ENCODE assay signal across 9 mouse cellular contexts in genomic region chr7:43928521-43928920, GRCm38 (mm10). TPM values are rescaled to one million over a fixed set of nuclear protein-coding genes. Genes with fewer than 3 reads are reported as not detected.
DNase-seq lines count a peak whose midpoint lies in the region; ATAC-seq and TF ChIP-seq lines count a peak whose summit lies in the region.
"Had no signal": no experiment of that assay in that cellular context is flagged by ENCODE, and none has a peak within 500 bp of the region (broad histone marks: within the 10 kb centered on the region; RNA-seq: fewer than 3 reads in every experiment).

No protein-coding gene starts in this region.

- intact Hi-C loops in heart, postnatal 10 days (cut with DNase I): no loop called here

- no peak overlapping the region for H3K4me3 ChIP-seq in layer of hippocampus, adult 2 months
- H3K4me3 ChIP-seq in limb, embryonic 14.5 days (replicated peaks; ENCODE audit: low read length): no peak overlapping the region
- H3K4me3 ChIP-seq: embryonic facial prominence, embryonic 13.5 days had no signal

- no peaks in the 10 kb centered on the region for H3K9me3 ChIP-seq in limb, embryonic 14.5 days (ENCODE audit: control insufficient read depth, low read length)
- H3K9me3 ChIP-seq: embryonic facial prominence, embryonic 13.5 days had no signal

- no peak for TF ChIP-seq POLR2A in limb, embryonic 14.5 days (IDR thresholded peaks at IDR 0.05; ENCODE audit: borderline replicate concordance, extremely low read depth, insufficient read depth, insufficient read length)

- no peaks in the 10 kb centered on the region for H3K36me3 ChIP-seq in limb, embryonic 14.5 days (ENCODE audit: control insufficient read depth, insufficient read depth, low read length)
- H3K36me3 ChIP-seq: embryonic facial prominence, embryonic 13.5 days had no signal

- H3K4me1 ChIP-seq in limb, embryonic 14.5 days (ENCODE audit: control insufficient read depth, insufficient read depth, low read length): no peaks in the 10 kb centered on the region
- H3K4me1 ChIP-seq: embryonic facial prominence, embryonic 13.5 days had no signal

- peak in 1 of 2 experiments; percentile 22 for DNase-seq in layer of hippocampus, adult 2 months (ENCODE audit: low spot score in 2 of 2)
- DNase-seq in layer of hippocampus, postnatal 36 days: no peak
- peak; percentile 76 for DNase-seq in ES-CJ7 (ENCODE audit: low read depth, low spot score)
- peak; percentile 11 for DNase-seq in c-Kit-positive CD71-positive TER-119-positive erythroid progenitor cells, embryonic 14.5 days (ENCODE audit: low spot score)
- peak; percentile 14 for DNase-seq in limb, embryonic 14.5 days (ENCODE audit: low spot score)
- no peak for DNase-seq in spleen, postnatal 36 days (ENCODE audit: low spot score in 2 of 2)
- no peak for DNase-seq in frontal cortex, postnatal 14 days (ENCODE audit: low spot score in 2 of 2)
- no peak for DNase-seq in heart, postnatal 10 days

- no peak overlapping the region for H3K9ac ChIP-seq in limb, embryonic 14.5 days (ENCODE audit: low read depth, low read length, severe bottlenecking)
- H3K9ac ChIP-seq: embryonic facial prominence, embryonic 13.5 days had no signal

- TF ChIP-seq CTCF in layer of hippocampus, adult 2 months (conservative IDR thresholded peaks at IDR 0.05): peak; percentile 70

- 52% methylated on average over 4 of the region's 4 CpGs for WGBS in limb, embryonic 14.5 days

- H3K27me3 ChIP-seq in limb, embryonic 14.5 days (ENCODE audit: control insufficient read depth, insufficient read depth, low read length): no peaks in the 10 kb centered on the region
- H3K27me3 ChIP-seq: embryonic facial prominence, embryonic 13.5 days had no signal

- H3K27ac ChIP-seq in layer of hippocampus, adult 2 months: no peak overlapping the region
- H3K27ac ChIP-seq in limb, embryonic 14.5 days (replicated peaks; ENCODE audit: low read depth, low read length): no peak overlapping the region
- H3K27ac ChIP-seq: embryonic facial prominence, embryonic 13.5 days had no signal

- no peak for ATAC-seq in limb, embryonic 14.5 days (ENCODE audit: low FRiP score, low read depth)

- no peak overlapping the region for H3K4me2 ChIP-seq in limb, embryonic 14.5 days (replicated peaks; ENCODE audit: low read depth, low read length, severe bottlenecking)
- H3K4me2 ChIP-seq: embryonic facial prominence, embryonic 13.5 days had no signal

RNA-seq across cellular contexts. Expression of gene Klk15, which starts 5.0 kb away (rescaled TPM):
- total RNA-seq in layer of hippocampus, adult 2 months (2021): not detected
- not detected for total RNA-seq in layer of hippocampus, postnatal 36 days (2021)
- not detected in 2 replicates for polyA plus RNA-seq in limb, embryonic 14.5 days (2012; rRNA removed)
- polyA plus RNA-seq in limb, embryonic 14.5 days (2014; fragmentation: Nextera tagmentation; extraction: Ambion mirVana): not detected in 2 replicates
- not detected for total RNA-seq in heart, postnatal 10 days (2021)
- polyA plus RNA-seq: embryonic facial prominence, embryonic 13.5 days had no signal

RNA-seq across cellular contexts. Expression of gene Klk1b8, which starts 21.9 kb away (rescaled TPM):
- not detected for total RNA-seq in layer of hippocampus, adult 2 months (2021)
- not detected for total RNA-seq in layer of hippocampus, postnatal 36 days (2021)
- polyA plus RNA-seq in limb, embryonic 14.5 days (2012; rRNA removed): not detected in 2 replicates
- not detected in 2 replicates for polyA plus RNA-seq in limb, embryonic 14.5 days (2014; fragmentation: Nextera tagmentation; extraction: Ambion mirVana)
- not detected for total RNA-seq in heart, postnatal 10 days (2021)
- polyA plus RNA-seq: embryonic facial prominence, embryonic 13.5 days had no signal

RNA-seq across cellular contexts. Expression of gene Klk1b1, which starts 38.0 kb away (rescaled TPM):
- total RNA-seq in layer of hippocampus, adult 2 months (2021): not detected
- total RNA-seq in layer of hippocampus, postnatal 36 days (2021): not detected
- not detected in 2 replicates for polyA plus RNA-seq in limb, embryonic 14.5 days (2012; rRNA removed)
- polyA plus RNA-seq in limb, embryonic 14.5 days (2014; fragmentation: Nextera tagmentation; extraction: Ambion mirVana): not detected in 2 replicates
- total RNA-seq in heart, postnatal 10 days (2021): not detected
- polyA plus RNA-seq: embryonic facial prominence, embryonic 13.5 days had no signal

RNA-seq across cellular contexts. Expression of gene Klk1b9, which starts 47.3 kb away (rescaled TPM):
- total RNA-seq in layer of hippocampus, adult 2 months (2021): not detected
- not detected for total RNA-seq in layer of hippocampus, postnatal 36 days (2021)
- not detected in 2 replicates for polyA plus RNA-seq in limb, embryonic 14.5 days (2012; rRNA removed)
- not detected in 2 replicates for polyA plus RNA-seq in limb, embryonic 14.5 days (2014; fragmentation: Nextera tagmentation; extraction: Ambion mirVana)
- total RNA-seq in heart, postnatal 10 days (2021): not detected
- polyA plus RNA-seq: embryonic facial prominence, embryonic 13.5 days had no signal

RNA-seq across cellular contexts. Expression of gene Klk4, which starts 47.6 kb away (rescaled TPM):
- total RNA-seq in layer of hippocampus, adult 2 months (2021): not detected
- not detected for total RNA-seq in layer of hippocampus, postnatal 36 days (2021)
- polyA plus RNA-seq in limb, embryonic 14.5 days (2012; rRNA removed): 0.09 and 0.12 TPM in 2 replicates
- polyA plus RNA-seq in limb, embryonic 14.5 days (2014; fragmentation: Nextera tagmentation; extraction: Ambion mirVana): not detected in 2 replicates
- total RNA-seq in heart, postnatal 10 days (2021): not detected

Comparison
In these comparisons a context has a peak if more than half of its experiments do, and no peak if none do; other contexts are left out.
1. DNase-seq: peak in ES-CJ7 (single experiment), c-Kit-positive CD71-positive TER-119-positive erythroid progenitor cells, embryonic 14.5 days (single experiment) and limb, embryonic 14.5 days (single experiment); none in layer of hippocampus, postnatal 36 days (0 of 2), spleen, postnatal 36 days (0 of 2), frontal cortex, postnatal 14 days (0 of 2) and heart, postnatal 10 days (0 of 2).